In genomic region chr9:115046701-115047100, GRCm38 (mm10) we compare ENCODE assay signal across 28 mouse cellular contexts.
A peak's percentile ranks its signal among the peaks of the same experiment; 100 is the strongest.
DNase-seq lines count a peak whose midpoint lies in the region; ATAC-seq lines count a peak whose summit lies in the region.
"Had no signal": no experiment of that assay in that cellular context is flagged by ENCODE, and none has a peak within 500 bp of the region (broad histone marks: within the 10 kb centered on the region; RNA-seq: fewer than 3 reads in every experiment).

No protein-coding gene starts in this region.

- H3K4me2 ChIP-seq in kidney, embryonic 15.5 days = no peak overlapping the region
- H3K4me2 ChIP-seq in kidney, embryonic 14.5 days (replicated peaks; ENCODE audit: low read depth, low read length) = no peak overlapping the region
- no peak overlapping the region for H3K4me2 ChIP-seq in kidney, embryonic 16.5 days (replicated peaks; ENCODE audit: low read depth, low read length)
- H3K4me2 ChIP-seq: embryonic facial prominence, embryonic 13.5 days; forebrain, embryonic 13.5 days; heart, embryonic 13.5 days had no signal

- H3K9ac ChIP-seq in kidney, embryonic 15.5 days = no peak overlapping the region
- no peak overlapping the region for H3K9ac ChIP-seq in kidney, embryonic 14.5 days (ENCODE audit: low read depth, low read length)
- H3K9ac ChIP-seq in kidney, embryonic 16.5 days (replicated peaks; ENCODE audit: low read length) = no peak overlapping the region
- H3K9ac ChIP-seq: embryonic facial prominence, embryonic 13.5 days; forebrain, embryonic 13.5 days; heart, embryonic 13.5 days had no signal

- no peak overlapping the region for H3K27ac ChIP-seq in kidney, embryonic 15.5 days
- no peak overlapping the region for H3K27ac ChIP-seq in kidney, embryonic 14.5 days (ENCODE audit: low read depth, low read length)
- 0 out of 2 replicates have a peak overlapping the region, but pooled peaks have one; percentile 16 for H3K27ac ChIP-seq in kidney, embryonic 16.5 days (ENCODE audit: low read length)
- H3K27ac ChIP-seq: embryonic facial prominence, embryonic 10.5 days; embryonic facial prominence, embryonic 13.5 days; forebrain, embryonic 13.5 days; heart, adult 2 months; heart, embryonic 13.5 days had no signal

- H3K27me3 ChIP-seq in kidney, embryonic 15.5 days = no peaks in the 10 kb centered on the region
- H3K27me3 ChIP-seq in kidney, embryonic 14.5 days (ENCODE audit: control insufficient read depth, insufficient read depth, low read length) = no peaks in the 10 kb centered on the region
- no peaks in the 10 kb centered on the region for H3K27me3 ChIP-seq in kidney, embryonic 16.5 days (ENCODE audit: insufficient read depth, low read length)
- H3K27me3 ChIP-seq: embryonic facial prominence, embryonic 13.5 days; forebrain, embryonic 13.5 days; heart, embryonic 13.5 days had no signal

- H3K4me1 ChIP-seq in kidney, embryonic 15.5 days = peaks cover 40% of the 10 kb centered on the region
- H3K4me1 ChIP-seq in kidney, embryonic 14.5 days (ENCODE audit: control insufficient read depth, insufficient read depth, low read length) = peaks cover 16% of the 10 kb centered on the region; the same call in 1 of the 2 replicates
- peaks cover 24% of the 10 kb centered on the region for H3K4me1 ChIP-seq in kidney, embryonic 16.5 days (ENCODE audit: insufficient read depth, low read length)

- no peaks in the 10 kb centered on the region for H3K36me3 ChIP-seq in kidney, embryonic 15.5 days
- no peaks in the 10 kb centered on the region for H3K36me3 ChIP-seq in kidney, embryonic 14.5 days (ENCODE audit: control insufficient read depth, insufficient read depth, low read length)
- H3K36me3 ChIP-seq in kidney, embryonic 16.5 days (ENCODE audit: insufficient read depth, low read length) = no peaks in the 10 kb centered on the region
- H3K36me3 ChIP-seq: embryonic facial prominence, embryonic 10.5 days; embryonic facial prominence, embryonic 13.5 days; heart, embryonic 10.5 days; heart, embryonic 13.5 days had no signal

- no peaks in the 10 kb centered on the region for H3K9me3 ChIP-seq in kidney, embryonic 15.5 days (replicated peaks)
- no peaks in the 10 kb centered on the region for H3K9me3 ChIP-seq in kidney, embryonic 14.5 days (ENCODE audit: control insufficient read depth, low read length)
- H3K9me3 ChIP-seq in kidney, embryonic 16.5 days (ENCODE audit: low read length) = no peaks in the 10 kb centered on the region
- H3K9me3 ChIP-seq: embryonic facial prominence, embryonic 10.5 days; embryonic facial prominence, embryonic 13.5 days; forebrain, embryonic 13.5 days; heart, embryonic 10.5 days had no signal

- ATAC-seq in kidney, embryonic 15.5 days (replicated peaks; ENCODE audit: low FRiP score) = no peak
- no peak for ATAC-seq in kidney, embryonic 14.5 days (ENCODE audit: low FRiP score, low TSS enrichment)
- no peak for ATAC-seq in kidney, embryonic 16.5 days (ENCODE audit: low FRiP score, low TSS enrichment)
- ATAC-seq: CD4-positive, CD25-positive, alpha-beta regulatory T cell, adult 4 months; forebrain, embryonic 13.5 days; forebrain, embryonic 16.5 days had no signal

- peak; percentile 33 for DNase-seq in kidney, adult 18-20 months
- DNase-seq in kidney, adult 9 months = peak; percentile 72
- peak; percentile 38 to 66 for DNase-seq in kidney, postnatal 25 days
- no peak for DNase-seq in ovary, postnatal 14 days (ENCODE audit: low spot score)
- DNase-seq in cerebellum, adult 18-20 months = no peak
- DNase-seq: adrenal gland, adult 2 months; adrenal gland, postnatal 14 days; cerebellum, adult 11 months; cerebellum, adult 8-10 months; cerebellum, postnatal 10 days; cerebellum, postnatal 36 days; embryo, embryonic 11 days; gastrocnemius, postnatal 10 days; gastrocnemius, postnatal 36 days; heart, adult 2 months; heart, postnatal 14 days; heart, postnatal 4 days had no signal

- no peak overlapping the region for H3K4me3 ChIP-seq in kidney, embryonic 15.5 days (replicated peaks)
- no peak overlapping the region for H3K4me3 ChIP-seq in kidney, embryonic 14.5 days (ENCODE audit: low read length)
- H3K4me3 ChIP-seq in kidney, embryonic 16.5 days (ENCODE audit: low read length) = no peak overlapping the region
- H3K4me3 ChIP-seq: embryonic facial prominence, embryonic 10.5 days; embryonic facial prominence, embryonic 13.5 days; erythroblast, embryonic 14.5 days; forebrain, embryonic 13.5 days; heart, adult 2 months; heart, embryonic 10.5 days; heart, embryonic 13.5 days had no signal

- 77% methylated on average over 8 of the region's 8 CpGs for whole genome bisulfite sequencing in kidney, embryonic 15.5 days
- 82% methylated on average over 8 of the region's 8 CpGs for WGBS in kidney, embryonic 14.5 days
- 77% methylated on average over 8 of the region's 8 CpGs for WGBS in kidney, embryonic 16.5 days

Comparison
In these comparisons a context has a peak if more than half of its experiments do, and no peak if none do; other contexts are left out.
1. DNase-seq: peak in kidney, adult 18-20 months (single experiment), kidney, adult 9 months (single experiment) and kidney, postnatal 25 days (2 of 2); none in ovary, postnatal 14 days (single experiment) and cerebellum, adult 18-20 months (0 of 2).